Mouse (Mus musculus) kidney, postnatal 4 days (tissue): ENCODE results near the gene Bco1.

ENCODE experiments used
- DNase-seq, 2 experiments: peaks; one replicate each; pipeline ENCODE4 v3.0.0; 2021; ENCODE audit warnings: mixed read lengths in 2 of 2

Gene Bco1

GRCm38 (mm10) chr8:117095647-117096046, at the start of gene Bco1:
Gene Bco1 (plus strand): TSS chr8:117095854.
- DNase-seq: peak; percentile 31 to 61

GRCm38 (mm10) chr8:117049444-117049843, 46.2 kb upstream of the Bco1 start:
- no peak for DNase-seq

- DNase-seq: no peak
Observed at GRCm38 (mm10) chr8:117050763-117051162, 44.9 kb upstream of the Bco1 start.

- DNase-seq: peak; percentile 24 to 34
Observed at GRCm38 (mm10) chr8:117051316-117051715, 44.3 kb upstream of the Bco1 start.

DNA sequence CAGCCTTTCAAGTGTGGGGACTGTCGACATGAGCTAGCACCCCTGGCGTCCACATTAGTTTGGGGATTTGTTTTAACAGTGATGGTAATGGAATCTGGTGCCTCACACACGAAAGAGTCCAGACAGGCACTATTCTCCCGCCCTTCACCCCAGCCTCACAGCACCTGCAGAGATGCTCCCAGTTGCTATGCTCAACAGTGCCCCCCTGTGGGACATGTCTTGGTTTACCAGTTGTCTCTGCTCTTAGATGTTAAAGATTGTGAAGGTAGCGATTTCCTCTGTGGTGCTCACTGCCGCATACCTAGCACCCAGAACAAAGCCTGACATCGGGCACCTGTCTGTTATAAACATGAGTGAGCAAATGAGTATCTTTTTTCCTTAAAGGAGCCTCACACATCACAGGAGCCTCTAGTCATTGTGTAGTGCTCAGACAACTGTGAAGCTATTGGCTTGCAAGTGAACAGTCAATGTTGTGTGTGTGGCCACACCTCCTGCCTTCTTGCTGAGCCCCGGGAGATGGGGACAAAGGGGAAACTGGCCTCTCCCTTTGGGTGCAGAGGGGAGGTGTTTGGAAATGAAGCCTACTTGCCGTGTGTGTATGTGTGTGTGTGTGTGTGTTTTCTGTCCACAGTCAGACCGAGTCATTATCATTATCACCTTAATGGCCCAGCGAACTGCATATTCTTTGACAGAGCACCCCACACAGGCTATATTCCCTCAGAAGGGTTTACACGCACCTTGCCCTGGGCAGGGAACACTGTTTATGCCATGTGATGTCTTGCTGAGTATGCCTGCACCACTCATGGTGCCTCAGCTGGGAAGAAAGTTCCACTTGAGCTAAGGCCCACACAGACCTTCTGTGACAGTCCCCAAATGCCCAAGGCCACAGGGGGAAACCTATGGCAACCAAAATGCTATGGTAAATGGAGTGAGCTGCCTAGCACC, 42.2 kb upstream of the Bco1 start:
- peak; percentile 51 to 56 for DNase-seq

- no peak for DNase-seq
Observed at GRCm38 (mm10) chr8:117054146-117054545, 41.5 kb upstream of the Bco1 start.

DNA sequence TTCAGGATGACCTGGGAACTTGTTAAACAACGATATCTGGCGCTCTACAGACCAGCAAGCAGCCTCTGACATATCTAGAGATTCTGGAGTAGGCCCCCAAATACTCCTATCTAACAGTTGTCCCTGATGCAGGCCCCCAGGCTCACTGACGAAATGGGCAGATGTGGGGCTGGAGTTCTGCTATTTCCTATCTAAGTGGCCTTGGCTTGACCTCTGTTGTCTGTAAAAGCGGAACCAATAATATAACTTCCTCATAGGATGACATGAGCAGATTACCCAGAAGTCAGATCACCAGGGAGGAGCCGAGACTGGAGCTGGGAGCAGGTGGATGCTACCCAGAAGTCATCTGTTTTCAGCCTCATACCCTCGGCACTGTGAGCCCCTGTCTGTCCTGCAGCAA, 40.6 kb upstream of the Bco1 start:
- DNase-seq: no peak

GRCm38 (mm10) chr8:117059021-117059420, 36.6 kb upstream of the Bco1 start:
- DNase-seq: no peak

DNA sequence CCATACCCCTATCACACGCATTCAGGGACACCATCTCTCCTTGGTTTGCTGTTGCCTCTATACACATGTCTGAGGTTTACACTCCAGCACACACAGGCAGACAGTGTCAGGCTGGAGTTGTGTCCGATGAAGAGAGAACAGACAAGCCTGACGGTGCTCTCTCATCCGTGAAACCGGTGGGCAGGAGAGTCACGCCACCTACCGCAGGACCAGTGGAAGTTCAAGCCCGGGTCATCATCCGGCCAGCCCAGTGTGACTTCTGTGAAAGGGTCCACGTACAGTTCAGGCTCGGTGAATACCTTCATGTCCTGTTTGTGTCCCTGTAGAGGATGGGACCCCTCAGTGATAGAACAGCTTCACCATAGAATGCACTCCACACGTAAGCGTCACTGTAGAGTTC, 35.3 kb upstream of the Bco1 start:
- peak; percentile 34 to 51 for DNase-seq

DNA sequence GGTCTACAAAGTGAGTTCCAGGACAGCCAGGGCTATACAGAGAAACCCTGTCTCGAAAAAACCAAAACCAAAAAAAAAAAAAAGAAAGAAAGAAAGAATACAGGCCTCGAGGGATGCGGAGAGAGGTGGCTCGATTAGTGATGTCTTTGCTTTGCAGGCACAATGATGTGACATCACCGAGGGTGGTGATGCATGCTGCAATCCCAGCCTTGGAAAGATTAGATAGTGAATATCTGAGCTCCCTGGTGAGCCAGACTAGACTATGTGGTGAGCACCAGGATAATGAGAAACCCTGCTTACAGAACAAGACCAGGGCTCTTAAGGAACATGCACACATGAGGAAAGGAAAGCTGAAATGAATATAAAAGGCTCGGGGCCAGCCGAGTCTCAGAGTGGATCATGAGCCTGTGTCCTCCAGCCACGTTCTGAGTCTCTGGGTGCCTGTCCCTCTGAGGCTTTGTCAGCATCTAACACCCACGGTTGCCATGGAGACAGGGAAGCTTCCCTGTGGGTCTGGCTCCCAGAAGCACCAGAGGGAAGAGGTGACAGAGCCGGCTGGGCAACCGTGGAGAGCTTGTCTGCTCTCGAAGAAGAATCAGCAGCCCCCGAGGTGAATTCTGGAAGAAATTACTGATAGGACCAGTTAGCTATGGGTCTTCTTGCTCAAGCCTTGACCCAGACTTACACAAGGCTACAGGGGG, 34.3 kb upstream of the Bco1 start:
- no peak for DNase-seq

GRCm38 (mm10) chr8:117066955-117067354, 28.7 kb upstream of the Bco1 start:
- DNase-seq: no peak

GRCm38 (mm10) chr8:117067396-117067795, 28.3 kb upstream of the Bco1 start:
- DNase-seq: no peak

GRCm38 (mm10) chr8:117068294-117068693, 27.4 kb upstream of the Bco1 start:
- DNase-seq: no peak

- peak; percentile 19 to 34 for DNase-seq
Observed at GRCm38 (mm10) chr8:117069708-117070107, 25.9 kb upstream of the Bco1 start.

GRCm38 (mm10) chr8:117074350-117075182, 21.1 kb upstream of the Bco1 start:
- no peak for DNase-seq

DNA sequence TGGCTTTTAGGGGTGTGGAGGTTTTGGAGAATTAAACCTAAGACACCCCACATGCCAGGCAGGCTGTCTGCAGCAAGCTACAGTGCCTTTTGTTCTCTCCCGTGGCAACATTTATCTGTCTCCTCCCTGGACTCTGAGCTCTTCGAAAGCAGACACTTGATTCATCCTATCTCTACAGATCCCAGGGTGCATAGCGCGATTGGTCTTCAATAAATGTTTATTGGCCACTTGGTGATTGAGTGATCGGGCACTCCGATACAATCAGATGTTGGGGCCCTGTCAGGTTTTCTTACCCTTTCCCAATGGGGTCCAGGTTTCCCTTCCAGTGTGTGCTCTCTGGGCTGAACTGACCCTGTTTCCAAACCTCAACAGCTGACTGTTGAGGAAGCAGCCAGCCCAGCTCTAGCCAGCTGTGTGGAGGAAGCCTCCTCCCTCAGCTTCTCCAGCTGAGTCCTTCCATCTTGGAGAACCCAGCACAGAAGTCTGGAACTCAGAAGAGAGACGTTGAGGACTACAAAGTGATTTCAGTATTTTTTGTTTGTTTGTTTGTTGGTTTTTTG, 17.2 kb upstream of the Bco1 start:
- no peak for DNase-seq

GRCm38 (mm10) chr8:117079652-117080051, 16.0 kb upstream of the Bco1 start:
- DNase-seq: no peak

GRCm38 (mm10) chr8:117082399-117082872, 13.2 kb upstream of the Bco1 start, which contains the start of gene Pkd1l2:
Gene Pkd1l2 (minus strand): TSS chr8:117082449.
- DNase-seq: no peak

DNA sequence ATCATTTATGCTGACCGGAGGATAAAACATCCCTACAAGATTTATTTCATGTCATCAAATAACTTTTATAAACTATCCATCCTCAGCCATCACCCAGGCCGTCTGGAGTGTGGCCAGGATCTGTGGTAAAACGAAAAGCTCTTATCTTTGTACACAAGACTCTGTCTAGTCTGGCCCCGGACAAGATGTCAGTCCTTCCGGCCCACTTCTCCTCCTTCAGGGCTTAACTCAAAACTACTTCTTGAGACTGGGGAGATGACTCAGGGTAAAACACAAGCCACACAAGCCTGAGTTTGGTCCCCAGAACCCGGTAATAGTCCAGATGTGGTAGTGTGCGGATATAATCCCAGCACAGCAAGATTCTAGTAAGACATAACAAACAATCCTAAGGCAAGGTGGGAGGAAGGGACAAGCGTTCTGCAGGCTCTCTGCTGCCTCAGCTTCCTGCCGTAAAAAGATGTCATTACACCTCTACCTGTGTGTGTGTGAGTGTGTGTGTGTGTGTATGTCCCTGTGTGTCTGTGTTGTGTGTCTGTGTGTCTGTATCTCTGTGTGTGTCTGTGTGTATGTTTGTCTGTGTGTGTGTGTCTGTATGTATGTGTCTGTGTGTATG, 12.6 kb upstream of the Bco1 start:
- no peak for DNase-seq

- peak in 1 of 2 experiments; percentile 38 for DNase-seq
Observed at GRCm38 (mm10) chr8:117085521-117085920, 10.1 kb upstream of the Bco1 start.

GRCm38 (mm10) chr8:117087036-117087435, 8.6 kb upstream of the Bco1 start:
- no peak for DNase-seq

GRCm38 (mm10) chr8:117089802-117090201, 5.9 kb upstream of the Bco1 start:
- no peak for DNase-seq
